16 mouse cellular contexts compared by ENCODE assay signal in genomic region chr7:141324686-141325085, GRCm38 (mm10). TPM values are rescaled to one million over a fixed set of nuclear protein-coding genes. Genes with fewer than 3 reads are reported as not detected.
DNase-seq lines count a peak whose midpoint lies in the region; ATAC-seq and TF ChIP-seq lines count a peak whose summit lies in the region.
"Had no signal": no experiment of that assay in that cellular context is flagged by ENCODE, and none has a peak within 500 bp of the region (broad histone marks: within the 10 kb centered on the region; RNA-seq: fewer than 3 reads in every experiment).

No protein-coding gene starts in this region.

- H3K4me3 ChIP-seq in stomach, embryonic 16.5 days (replicated peaks; ENCODE audit: low read length) = no peak overlapping the region
- H3K4me3 ChIP-seq in stomach, postnatal 0 days (ENCODE audit: low read depth, low read length) = no peak overlapping the region
- no peak overlapping the region for H3K4me3 ChIP-seq in gastrocnemius, adult 2 months
- H3K4me3 ChIP-seq: heart, embryonic 15.5 days; limb, embryonic 15.5 days had no signal

- no peaks in the 10 kb centered on the region for H3K9me3 ChIP-seq in stomach, embryonic 16.5 days (replicated peaks; ENCODE audit: control insufficient read depth, low read length)
- no peaks in the 10 kb centered on the region for H3K9me3 ChIP-seq in stomach, postnatal 0 days (ENCODE audit: control insufficient read depth, low read length)
- H3K9me3 ChIP-seq: heart, embryonic 15.5 days; limb, embryonic 15.5 days had no signal

- no peak overlapping the region for H3K4me2 ChIP-seq in stomach, embryonic 16.5 days (ENCODE audit: low read depth, low read length)
- H3K4me2 ChIP-seq in stomach, postnatal 0 days (replicated peaks; ENCODE audit: low read depth) = no peak overlapping the region
- H3K4me2 ChIP-seq: heart, embryonic 15.5 days; limb, embryonic 15.5 days had no signal

- 0 out of 2 replicates have a peak overlapping the region, but pooled peaks have one; percentile 11 for H3K9ac ChIP-seq in stomach, embryonic 16.5 days (ENCODE audit: low read length)
- H3K9ac ChIP-seq in stomach, postnatal 0 days (ENCODE audit: low read length) = no peak overlapping the region
- H3K9ac ChIP-seq: heart, embryonic 15.5 days; limb, embryonic 15.5 days had no signal

- no peak for ATAC-seq in stomach, embryonic 16.5 days (ENCODE audit: insufficient read depth, low FRiP score)
- ATAC-seq in stomach, postnatal 0 days (ENCODE audit: low FRiP score, low TSS enrichment) = no peak
- ATAC-seq: activated CD4-positive, CD25-positive, alpha-beta regulatory T cell, adult 4 months; intestine, embryonic 16.5 days had no signal

- WGBS in stomach, embryonic 16.5 days = 82% methylated on average over 1 of the region's 1 CpGs
- WGBS in stomach, postnatal 0 days = 75% methylated on average over 1 of the region's 1 CpGs

- no peaks in the 10 kb centered on the region for H3K27me3 ChIP-seq in stomach, embryonic 16.5 days (ENCODE audit: control insufficient read depth, insufficient read depth, low read length)
- H3K27me3 ChIP-seq in stomach, postnatal 0 days (ENCODE audit: control insufficient read depth, insufficient read depth, low read length) = no peaks in the 10 kb centered on the region
- H3K27me3 ChIP-seq: heart, embryonic 15.5 days; limb, embryonic 15.5 days had no signal

- intact Hi-C loops in gastrocnemius, adult 2 months (cut with DNase I) = no loop called here

- peaks cover 13% of the 10 kb centered on the region for H3K36me3 ChIP-seq in stomach, embryonic 16.5 days (ENCODE audit: control insufficient read depth, insufficient read depth, low read length)
- peaks cover 19% of the 10 kb centered on the region for H3K36me3 ChIP-seq in stomach, postnatal 0 days (ENCODE audit: control insufficient read depth, insufficient read depth, low read length)

- H3K4me1 ChIP-seq in stomach, embryonic 16.5 days (ENCODE audit: control insufficient read depth, insufficient read depth, low read length) = peaks cover 22% of the 10 kb centered on the region
- peaks cover 9% of the 10 kb centered on the region for H3K4me1 ChIP-seq in stomach, postnatal 0 days (replicated peaks; ENCODE audit: control insufficient read depth, insufficient read depth)

- DNase-seq in cerebellum, adult 9-11 months = peak; percentile 58
- no peak for DNase-seq in cerebellum, adult 8-10 months
- DNase-seq in kidney, adult 11 months = peak; percentile 43
- no peak for DNase-seq in kidney, postnatal 4 days
- DNase-seq in stomach, postnatal 0 days (ENCODE audit: low spot score) = no peak
- DNase-seq in spleen, postnatal 10 days (ENCODE audit: low spot score in 2 of 2) = no peak
- no peak for DNase-seq in gastrocnemius, adult 2 months
- DNase-seq: gastrocnemius, postnatal 25 days; right cerebral cortex, adult 18-20 months; thymus, postnatal 14 days had no signal

- no peak for TF ChIP-seq EP300 in stomach, postnatal 0 days (optimal IDR thresholded peaks at IDR 0.05)

- H3K27ac ChIP-seq in stomach, embryonic 16.5 days (ENCODE audit: low read length) = no peak overlapping the region
- H3K27ac ChIP-seq in stomach, postnatal 0 days (replicated peaks) = no peak overlapping the region
- H3K27ac ChIP-seq in gastrocnemius, adult 2 months = no peak overlapping the region
- H3K27ac ChIP-seq: heart, embryonic 15.5 days; limb, embryonic 15.5 days; macrophage had no signal

- no peak for TF ChIP-seq CTCF in stomach, postnatal 0 days (IDR thresholded peaks at IDR 0.05; ENCODE audit: low read depth)
- TF ChIP-seq CTCF in gastrocnemius, adult 2 months (IDR thresholded peaks at IDR 0.05) = no peak

RNA-seq across cellular contexts. Expression of gene Deaf1, which starts 2.8 kb away (rescaled TPM):
- 61.3 and 64.3 TPM in 2 replicates for polyA plus RNA-seq in stomach, embryonic 16.5 days (2015; fragmentation: Nextera tagmentation; extraction: Ambion mirVana)
- 37.6 and 40.1 TPM in 2 replicates for polyA plus RNA-seq in stomach, postnatal 0 days (2015; fragmentation: Nextera tagmentation; extraction: Ambion mirVana)
- 10 to 100 TPM; 13.3 to 14.0 TPM for total RNA-seq in gastrocnemius, adult 2 months (2021)

RNA-seq across cellular contexts. Expression of gene Tmem80, which starts 2.9 kb away (rescaled TPM):
- 35.9 and 36.5 TPM in 2 replicates for polyA plus RNA-seq in stomach, embryonic 16.5 days (2015; fragmentation: Nextera tagmentation; extraction: Ambion mirVana)
- polyA plus RNA-seq in stomach, postnatal 0 days (2015; fragmentation: Nextera tagmentation; extraction: Ambion mirVana) = 18.6 and 19.7 TPM in 2 replicates
- 10 to 100 TPM; 11.5 to 16.9 TPM for total RNA-seq in gastrocnemius, adult 2 months (2021)

RNA-seq across cellular contexts. Expression of gene Eps8l2, which starts 14.0 kb away (rescaled TPM):
- polyA plus RNA-seq in stomach, embryonic 16.5 days (2015; fragmentation: Nextera tagmentation; extraction: Ambion mirVana) = 79.4 and 108 TPM in 2 replicates
- 86.1 and 96.5 TPM in 2 replicates for polyA plus RNA-seq in stomach, postnatal 0 days (2015; fragmentation: Nextera tagmentation; extraction: Ambion mirVana)
- total RNA-seq in gastrocnemius, adult 2 months (2021) = 1 to 10 TPM; 2.6 to 3.1 TPM
- polyA plus RNA-seq: activated CD4-positive, CD25-positive, alpha-beta regulatory T cell, adult 4 months; macrophage had no signal

RNA-seq across cellular contexts. Expression of gene Drd4, which starts 32.9 kb away (rescaled TPM):
- polyA plus RNA-seq in stomach, embryonic 16.5 days (2015; fragmentation: Nextera tagmentation; extraction: Ambion mirVana) = 0.18 TPM in 1 of 2 replicates, not detected in the other
- 0.06 and 0.16 TPM in 2 replicates for polyA plus RNA-seq in stomach, postnatal 0 days (2015; fragmentation: Nextera tagmentation; extraction: Ambion mirVana)
- total RNA-seq in gastrocnemius, adult 2 months (2021) = not detected
- polyA plus RNA-seq: activated CD4-positive, CD25-positive, alpha-beta regulatory T cell, adult 4 months; macrophage had no signal

RNA-seq across cellular contexts. Expression of gene Sct, which starts 45.8 kb away (rescaled TPM):
- 23.2 and 24.8 TPM in 2 replicates for polyA plus RNA-seq in stomach, embryonic 16.5 days (2015; fragmentation: Nextera tagmentation; extraction: Ambion mirVana)
- 2.2 and 2.4 TPM in 2 replicates for polyA plus RNA-seq in stomach, postnatal 0 days (2015; fragmentation: Nextera tagmentation; extraction: Ambion mirVana)
- total RNA-seq in gastrocnemius, adult 2 months (2021) = not detected
- polyA plus RNA-seq: activated CD4-positive, CD25-positive, alpha-beta regulatory T cell, adult 4 months; macrophage had no signal

Comparison
In these comparisons a context has a peak if more than half of its experiments do, and no peak if none do; other contexts are left out.
1. DNase-seq: peak in cerebellum, adult 9-11 months (single experiment) and kidney, adult 11 months (single experiment); none in cerebellum, adult 8-10 months (single experiment), kidney, postnatal 4 days (0 of 2), stomach, postnatal 0 days (single experiment), spleen, postnatal 10 days (0 of 2) and gastrocnemius, adult 2 months (single experiment).